Mouse (Mus musculus) hindbrain, postnatal 0 days (tissue): ENCODE measurements around the gene Ubash3b. TPM values are rescaled to one million over a fixed set of nuclear protein-coding genes. Genes with fewer than 3 reads are reported as not detected.

Experiments used
- ATAC-seq: fragments of 200-750 bp; cut with Nextera tagmentation; 2 replicates; pipeline ENCODE4 v1.8.0; 2017; ENCODE audit warnings: mild to moderate bottlenecking, moderate TSS enrichment, moderate library complexity
- DNase-seq: peaks from one replicate; pipeline ENCODE4 v3.0.0-alpha.2; 2015; ENCODE audit warnings: low spot score
- H3K27ac ChIP-seq: fragments of 300-500 bp; sonication (generic); 2 replicates; pipeline ENCODE4 v1.5.1; 2014; ENCODE audit warnings: mild to moderate bottlenecking
- H3K27me3 ChIP-seq: fragments of 300-500 bp; sonication (generic); 2 replicates; pipeline ENCODE4 v1.6.1; 2014; ENCODE audit warnings: low read length, mixed read lengths; ENCODE audit not compliant: insufficient read depth
- H3K36me3 ChIP-seq: fragments of 300-500 bp; sonication (generic); 2 replicates; pipeline ENCODE4 v1.6.1; 2014; ENCODE audit warnings: low read length, mixed read lengths; ENCODE audit not compliant: insufficient read depth
- H3K4me1 ChIP-seq: fragments of 300-500 bp; sonication (generic); 2 replicates; pipeline ENCODE4 v1.6.1; 2014; ENCODE audit warnings: antibody characterized with exemption, low read length, mixed read lengths; ENCODE audit not compliant: insufficient read depth
- H3K4me2 ChIP-seq: fragments of 300-500 bp; sonication (generic); 2 replicates; pipeline ENCODE4 v1.6.1; 2014; ENCODE audit warnings: low read depth, mild to moderate bottlenecking, low read length, moderate library complexity, mixed read lengths
- H3K4me3 ChIP-seq: fragments of 300-500 bp; sonication (generic); 2 replicates; pipeline ENCODE4 v1.5.1; 2014; ENCODE audit warnings: low read length
- H3K9ac ChIP-seq: fragments of 300-500 bp; sonication (generic); replicated peaks from 2 replicates; pipeline ENCODE4 v1.6.1; 2014; ENCODE audit warnings: mild to moderate bottlenecking, low read length, moderate library complexity, mixed read lengths
- H3K9me3 ChIP-seq: fragments of 300-500 bp; sonication (generic); 2 replicates; pipeline ENCODE4 v1.6.1; 2016; ENCODE audit warnings: low read length, mixed read lengths
- CTCF ChIP-seq: IDR thresholded peaks from 2 replicates; pipeline ENCODE4 v1.5.1; 2016; ENCODE audit warnings: antibody characterized with exemption, control low read depth, low read depth
- WGBS: fragments of 180-500 bp; shearing (Covaris S2); extraction: QIAGEN DNeasy Blood & Tissue Kit; methylation state at CpG from one replicate; pipeline ENCODE4 v1.1.7; 2014; 5-methylcytosine and 5-hydroxymethylcytosine counted together
- polyA plus RNA-seq: library from polyadenylated mRNA; unstranded; fragments of >200 nt; fragmentation: Nextera tagmentation; extraction: Ambion mirVana; gene quantifications from 2 replicates; pipeline ENCODE4 v1.2.1, GENCODE M21; 2015
- total RNA-seq: library from RNA; depleted of rRNA; stranded (reverse); fragments of >200 nt; gene quantifications from 2 replicates; pipeline ENCODE4 v1.2.3, GENCODE M21; 2014

Ubash3b gene
- total and polyA plus RNA-seq, 2 experiments from 2014 or later, result 28.6 to 41.3 TPM

DNA sequence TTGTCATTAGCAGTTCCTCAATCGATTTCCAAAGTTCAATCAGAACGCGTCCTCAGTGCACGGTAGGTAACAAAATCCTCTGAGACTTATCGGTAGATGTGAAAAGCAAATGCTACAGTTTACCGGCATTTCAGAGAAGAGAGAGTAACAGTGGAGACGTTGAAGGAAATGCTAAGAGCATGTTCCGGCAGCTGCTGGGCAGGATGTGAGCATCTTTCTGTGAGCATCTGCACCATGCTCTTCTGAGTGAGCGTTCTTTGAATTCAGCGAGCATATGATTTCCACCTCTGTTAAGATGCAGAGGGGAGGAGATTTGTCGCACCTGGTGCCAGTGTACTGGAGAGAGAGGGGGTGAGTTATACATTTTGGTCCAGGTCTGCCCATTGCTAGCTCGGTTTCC is 45.4 kb downstream of the Ubash3b start:
- no peaks in the 10 kb centered on the region for H3K27me3 ChIP-seq
- ATAC-seq, result no peak
- no peaks in the 10 kb centered on the region for H3K4me1 ChIP-seq
- H3K36me3 ChIP-seq, result no peaks in the 10 kb centered on the region
- no peak overlapping the region for H3K9ac ChIP-seq
- no peak overlapping the region for H3K4me3 ChIP-seq
- no peaks in the 10 kb centered on the region for H3K9me3 ChIP-seq
- DNase-seq, result no peak
- TF ChIP-seq CTCF, result no peak
- WGBS, result 81% methylated on average over 12 of the region's 12 CpGs
- no peak overlapping the region for H3K27ac ChIP-seq
- no peak overlapping the region for H3K4me2 ChIP-seq

GRCm38 (mm10) chr9:41114367-41114766 is 47.1 kb downstream of the Ubash3b start:
- no peak overlapping the region for H3K27ac ChIP-seq
- H3K9ac ChIP-seq, result no peak overlapping the region
- WGBS, result 87% methylated on average over 9 of the region's 9 CpGs
- no peaks in the 10 kb centered on the region for H3K9me3 ChIP-seq
- H3K36me3 ChIP-seq, result no peaks in the 10 kb centered on the region
- H3K4me3 ChIP-seq, result no peak overlapping the region
- no peaks in the 10 kb centered on the region for H3K27me3 ChIP-seq
- ATAC-seq (no peak), DNase-seq (no peak)
- peaks cover 3% of the 10 kb centered on the region; the same call in 1 of the 2 replicates for H3K4me1 ChIP-seq
- H3K4me2 ChIP-seq, result no peak overlapping the region
- TF ChIP-seq CTCF, result no peak

DNA sequence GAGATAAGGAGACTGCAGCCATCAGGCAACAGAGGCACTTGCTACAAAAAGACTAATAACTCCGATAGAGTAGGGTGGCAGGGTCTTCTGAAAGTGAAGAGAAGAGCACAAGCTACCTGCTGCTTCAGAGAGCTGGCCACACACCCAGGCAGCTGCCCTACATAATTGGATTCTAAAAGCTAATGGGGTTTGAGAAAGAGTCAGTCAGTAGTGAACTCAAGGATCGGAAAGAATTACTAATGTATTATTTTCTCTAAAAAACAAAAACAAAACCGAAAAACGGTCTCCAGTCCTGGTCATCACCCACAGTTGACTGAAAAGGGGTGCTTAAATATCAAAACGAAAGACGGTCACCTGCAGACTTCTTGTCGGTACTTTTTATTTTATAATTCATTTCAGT is 51.7 kb downstream of the Ubash3b start:
- H3K36me3 ChIP-seq, result no peaks in the 10 kb centered on the region
- no peaks in the 10 kb centered on the region for H3K27me3 ChIP-seq
- no peak overlapping the region for H3K4me3 ChIP-seq
- H3K4me1 ChIP-seq, result peaks cover 15% of the 10 kb centered on the region
- H3K27ac ChIP-seq, result no peak overlapping the region
- H3K4me2 ChIP-seq, result no peak overlapping the region
- 81% methylated on average over 7 of the region's 7 CpGs for WGBS
- H3K9me3 ChIP-seq, result no peaks in the 10 kb centered on the region
- no peak overlapping the region for H3K9ac ChIP-seq
- no peak for ATAC-seq
- no peak for TF ChIP-seq CTCF
- no peak for DNase-seq

GRCm38 (mm10) chr9:41108324-41109180 is 52.9 kb downstream of the Ubash3b start:
- H3K27me3 ChIP-seq, result no peaks in the 10 kb centered on the region
- DNase-seq (peak; percentile 76), ATAC-seq (peak; percentile 80)
- H3K4me1 ChIP-seq, result peaks cover 15% of the 10 kb centered on the region
- WGBS, result 29% methylated on average over 14 of the region's 14 CpGs
- H3K27ac ChIP-seq, result no peak overlapping the region; the same call in 1 of the 2 replicates
- TF ChIP-seq CTCF, result no peak
- no peaks in the 10 kb centered on the region for H3K9me3 ChIP-seq
- no peak overlapping the region for H3K9ac ChIP-seq
- no peak overlapping the region for H3K4me2 ChIP-seq
- H3K4me3 ChIP-seq, result no peak overlapping the region
- no peaks in the 10 kb centered on the region for H3K36me3 ChIP-seq

GRCm38 (mm10) chr9:41105201-41105643 is 56.3 kb downstream of the Ubash3b start:
- Histone ChIP-seq H3K36me3 (no peaks in the 10 kb centered on the region), H3K9ac (no peak overlapping the region), H3K4me3 (no peak overlapping the region), H3K27ac (no peak overlapping the region), H3K4me1 (peaks cover 16% of the 10 kb centered on the region), H3K4me2 (no peak overlapping the region), H3K9me3 (no peaks in the 10 kb centered on the region), H3K27me3 (no peaks in the 10 kb centered on the region)
- no peak for TF ChIP-seq CTCF
- DNase-seq (no peak), ATAC-seq (no peak)
- WGBS, result 61% methylated on average over 7 of the region's 7 CpGs

- no peaks in the 10 kb centered on the region for H3K36me3 ChIP-seq
- no peaks in the 10 kb centered on the region for H3K9me3 ChIP-seq
- no peaks in the 10 kb centered on the region for H3K27me3 ChIP-seq
- H3K9ac ChIP-seq, result no peak overlapping the region
- peaks cover 18% of the 10 kb centered on the region; the same call in 1 of the 2 replicates for H3K4me1 ChIP-seq
- no peak for TF ChIP-seq CTCF
- H3K27ac ChIP-seq, result no peak overlapping the region
- H3K4me2 ChIP-seq, result no peak overlapping the region
- H3K4me3 ChIP-seq, result no peak overlapping the region
- DNase-seq (no peak), ATAC-seq (no peak)
- 95% methylated on average over 8 of the region's 8 CpGs for WGBS
Measured at GRCm38 (mm10) chr9:41103722-41104121, 57.8 kb downstream of the Ubash3b start.

- no peak for ATAC-seq
- Histone ChIP-seq H3K4me1 (peaks cover 12% of the 10 kb centered on the region; the same call in 1 of the 2 replicates), H3K9ac (no peak overlapping the region), H3K4me3 (no peak overlapping the region), H3K27me3 (no peaks in the 10 kb centered on the region), H3K4me2 (no peak overlapping the region), H3K9me3 (no peaks in the 10 kb centered on the region), H3K36me3 (no peaks in the 10 kb centered on the region), H3K27ac (no peak overlapping the region)
- TF ChIP-seq CTCF, result no peak
- WGBS, result 74% methylated on average over 10 of the region's 10 CpGs
- no peak for DNase-seq
Measured at GRCm38 (mm10) chr9:41102613-41103012, 58.9 kb downstream of the Ubash3b start.
